Mouse (Mus musculus) spleen, adult 12 weeks (tissue): Measurements from ENCODE around the gene Nek7.

ENCODE experiments used
- DNase-seq: peaks from one replicate; pipeline ENCODE4 v3.0.0; 2022; ENCODE audit warnings: low spot score

Gene Nek7

GRCm38 (mm10) chr1:138571038-138571441 lies 48.9 kb downstream of the Nek7 start:
- no peak for DNase-seq

- no peak for DNase-seq
These were observed 51.3 kb downstream of the Nek7 start for GRCm38 (mm10) chr1:138568434-138569232.

- DNase-seq: no peak
These were observed 52.0 kb downstream of the Nek7 start for GRCm38 (mm10) chr1:138567946-138568345.

GRCm38 (mm10) chr1:138564677-138565076 lies 55.3 kb downstream of the Nek7 start:
- no peak for DNase-seq

GRCm38 (mm10) chr1:138560733-138561132 lies 59.2 kb downstream of the Nek7 start:
- no peak for DNase-seq

GRCm38 (mm10) chr1:138559213-138560101 lies 60.5 kb downstream of the Nek7 start:
- DNase-seq: no peak

- no peak for DNase-seq
These were observed 61.6 kb downstream of the Nek7 start for GRCm38 (mm10) chr1:138558342-138558741.

- no peak for DNase-seq
These were observed 65.0 kb downstream of the Nek7 start for GRCm38 (mm10) chr1:138554926-138555325.

- DNase-seq: no peak
These were observed 69.8 kb downstream of the Nek7 start for GRCm38 (mm10) chr1:138550184-138550583.

- no peak for DNase-seq
These were observed 77.8 kb downstream of the Nek7 start for GRCm38 (mm10) chr1:138542170-138542515.

GRCm38 (mm10) chr1:138541495-138542169 lies 78.3 kb downstream of the Nek7 start:
- no peak for DNase-seq

GRCm38 (mm10) chr1:138539713-138540112 lies 80.2 kb downstream of the Nek7 start:
- no peak for DNase-seq

- DNase-seq: no peak
These were observed 81.7 kb downstream of the Nek7 start for GRCm38 (mm10) chr1:138538217-138538616.

- DNase-seq: no peak
These were observed 84.0 kb downstream of the Nek7 start for GRCm38 (mm10) chr1:138535758-138536574.

GRCm38 (mm10) chr1:138530604-138531003 lies 89.3 kb downstream of the Nek7 start:
- no peak for DNase-seq

- DNase-seq: no peak
These were observed 96.0 kb downstream of the Nek7 start for GRCm38 (mm10) chr1:138523962-138524361.

- DNase-seq: no peak
These were observed 101.7 kb downstream of the Nek7 start for GRCm38 (mm10) chr1:138518235-138518634.

- no peak for DNase-seq
These were observed 102.4 kb downstream of the Nek7 start for GRCm38 (mm10) chr1:138517360-138518099.

GRCm38 (mm10) chr1:138516946-138517345 lies 103.0 kb downstream of the Nek7 start:
- DNase-seq: no peak

- no peak for DNase-seq
These were observed 104.6 kb downstream of the Nek7 start for GRCm38 (mm10) chr1:138515362-138515761.

GRCm38 (mm10) chr1:138513982-138514381 lies 106.0 kb downstream of the Nek7 start:
- no peak for DNase-seq
